Mouse (Mus musculus) heart, adult 2 months (tissue): ENCODE measurements around the gene Tyro3. TPM values are rescaled to one million over a fixed set of nuclear protein-coding genes. Genes with fewer than 3 reads are reported as not detected.
A peak's percentile ranks its signal among the peaks of the same experiment; 100 is the strongest.

Source experiments
- DNase-seq, 2 experiments: peaks; one replicate each; pipeline ENCODE4 v3.0.0; 2021
- H3K27ac ChIP-seq: fragments of 200-600 bp; 2 replicates; pipeline ENCODE4 v1.8.1; 2022
- H3K27me3 ChIP-seq: fragments of 200-500 bp; 2 replicates; pipeline ENCODE4 v1.6.1; 2012; ENCODE audit warnings: mild to moderate bottlenecking, low read length, inconsistent platforms, mixed read lengths; ENCODE audit not compliant: control insufficient read depth, insufficient read depth
- H3K36me3 ChIP-seq: fragments of 200-500 bp; 2 replicates; pipeline ENCODE4 v1.6.1; 2012; ENCODE audit warnings: low read length, inconsistent platforms; ENCODE audit not compliant: control insufficient read depth, insufficient read depth
- H3K4me1 ChIP-seq: fragments of 200-500 bp; 2 replicates; pipeline ENCODE4 v1.6.1; 2011; ENCODE audit warnings: low read length; ENCODE audit not compliant: control insufficient read depth, insufficient read depth
- H3K4me3 ChIP-seq: fragments of 200-600 bp; 2 replicates; pipeline ENCODE4 v1.8.1; 2022
- H3K79me2 ChIP-seq: fragments of 200-500 bp; replicated peaks from 2 replicates; pipeline ENCODE4 v1.6.1; 2012; ENCODE audit warnings: mild to moderate bottlenecking, inconsistent platforms, low read length, moderate library complexity, mixed read lengths; ENCODE audit not compliant: control insufficient read depth, insufficient read depth
- H3K9ac ChIP-seq: fragments of 200-500 bp; 2 replicates; pipeline ENCODE4 v1.6.1; 2012; ENCODE audit warnings: low read depth, mild to moderate bottlenecking, control low read depth, inconsistent platforms, low read length, mixed read lengths
- CTCF ChIP-seq: fragments of 200-600 bp; IDR thresholded peaks from 2 replicates; pipeline ENCODE4 v1.8.1; 2022; ENCODE audit warnings: antibody characterized with exemption, mild to moderate bottlenecking, moderate library complexity
- EP300 ChIP-seq: fragments of 200-500 bp; IDR thresholded peaks from 2 replicates; pipeline ENCODE4 v1.6.1; 2011; ENCODE audit warnings: low read depth, low read length, control low read depth; ENCODE audit not compliant: insufficient read depth
- POLR2A ChIP-seq: fragments of 200-500 bp; IDR thresholded peaks from 2 replicates; pipeline ENCODE4 v1.6.1; 2011; ENCODE audit warnings: mild to moderate bottlenecking, low read depth, low read length, control low read depth; ENCODE audit not compliant: insufficient read depth
- WGBS: fragments of 180-500 bp; shearing (Covaris S2); methylation state at CpG from one replicate; pipeline ENCODE4 v1.1.7; 2018; 5-methylcytosine and 5-hydroxymethylcytosine counted together
- intact Hi-C: fragments of 180-260 bp; cut with DNase I; formaldehyde crosslinking; loops from one replicate; pipeline ENCODE4 v1.15.1; 2025
- polyA plus RNA-seq: library from polyadenylated mRNA; depleted of rRNA; stranded (reverse); fragments of >200 nt; gene quantifications from 2 replicates; pipeline ENCODE4 v1.2.3, GENCODE M21; 2012
- total RNA-seq, 2 experiments: library from RNA; stranded (reverse); gene quantifications; 2 replicates each; pipeline ENCODE4 v1.2.3; 2021

Tyro3 gene
- total and polyA plus RNA-seq, 3 experiments: 1.2 to 1.6 (median 1.5) TPM

DNA sequence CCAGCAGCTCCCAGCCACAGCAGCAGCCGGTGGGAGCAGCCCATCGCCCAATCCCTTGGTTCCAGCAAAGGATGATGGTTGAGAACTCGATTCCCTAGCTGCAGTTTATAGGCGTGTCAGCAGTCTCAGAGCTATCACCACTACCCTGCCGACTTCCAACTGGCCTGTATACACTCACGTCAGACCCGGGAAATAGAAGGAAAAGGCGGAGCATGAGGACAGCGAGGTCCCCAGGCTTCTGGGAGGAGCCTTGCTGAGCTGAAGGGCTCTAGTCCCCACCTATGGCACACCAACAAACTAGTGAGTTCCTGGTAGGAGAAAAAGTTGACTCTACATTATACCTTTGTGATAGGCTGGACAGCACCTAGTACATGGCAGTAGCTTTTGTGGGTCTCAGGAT lies 37.3 kb upstream of the Tyro3 start, which contains the start of gene Ltk:
Gene Ltk (minus strand): TSS at position 181 of the 400 bp plus-strand sequence.
- Histone ChIP-seq H3K27me3 (peaks cover 15% of the 10 kb centered on the region), H3K4me1 (peaks cover 1% of the 10 kb centered on the region; the same call in 1 of the 2 replicates), H3K4me3 (no peak within 1 kb of the TSS), H3K27ac (no peak within 1 kb of the TSS), H3K79me2 (no peaks in the 10 kb centered on the region), H3K9ac (no peak within 1 kb of the TSS), H3K36me3 (no peaks in the 10 kb centered on the region)
- intact Hi-C loops: no loop called here
- no peak for TF ChIP-seq EP300
- no peak for TF ChIP-seq POLR2A
- TF ChIP-seq CTCF: no peak
- 20% methylated on average over 9 of the region's 9 CpGs for WGBS
- no peak for DNase-seq

- no peaks in the 10 kb centered on the region for H3K79me2 ChIP-seq
- H3K9ac ChIP-seq: no peak overlapping the region
- H3K27me3 ChIP-seq: peaks cover 15% of the 10 kb centered on the region
- TF ChIP-seq EP300: no peak
- TF ChIP-seq CTCF: no peak
- TF ChIP-seq POLR2A: no peak
- 44% methylated on average over 1 of the region's 1 CpGs for WGBS
- intact Hi-C loops: no loop called here
- no peak for DNase-seq
- no peak overlapping the region for H3K27ac ChIP-seq
- H3K4me1 ChIP-seq: peaks cover 1% of the 10 kb centered on the region; the same call in 1 of the 2 replicates
- no peaks in the 10 kb centered on the region for H3K36me3 ChIP-seq
- H3K4me3 ChIP-seq: no peak overlapping the region
Observed at GRCm38 (mm10) chr2:119762276-119762675, 35.3 kb upstream of the Tyro3 start.

DNA sequence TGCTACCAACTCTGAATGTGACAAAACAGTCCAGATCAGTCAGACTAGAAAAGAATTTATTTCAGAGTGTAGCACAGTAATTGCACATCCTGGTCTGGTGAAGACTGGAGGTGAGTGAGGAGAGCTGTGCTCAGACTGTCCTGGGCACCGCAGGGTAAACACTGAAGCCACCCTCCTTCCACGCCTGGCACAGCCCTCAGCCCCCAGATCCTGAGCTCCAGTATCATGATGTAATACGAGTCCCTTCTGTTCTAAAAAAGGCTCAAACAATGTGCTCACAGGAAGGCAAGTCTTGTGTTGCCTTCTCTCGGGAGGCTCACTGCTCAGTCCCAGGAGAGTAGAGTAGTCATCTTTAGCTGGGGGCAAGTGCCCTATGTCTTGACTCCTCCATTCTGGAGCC lies 33.6 kb upstream of the Tyro3 start:
- DNase-seq: no peak
- Histone ChIP-seq H3K27me3 (peaks cover 2% of the 10 kb centered on the region; the same call in 1 of the 2 replicates), H3K79me2 (no peaks in the 10 kb centered on the region), H3K36me3 (no peaks in the 10 kb centered on the region), H3K4me1 (no peaks in the 10 kb centered on the region), H3K9ac (no peak overlapping the region), H3K27ac (no peak overlapping the region), H3K4me3 (no peak overlapping the region)
- 66% methylated on average over 4 of the region's 4 CpGs for WGBS
- intact Hi-C loops: no loop called here
- no peak for TF ChIP-seq CTCF
- TF ChIP-seq POLR2A: no peak
- no peak for TF ChIP-seq EP300

- WGBS: 95% methylated on average over 6 of the region's 6 CpGs
- Histone ChIP-seq H3K4me3 (no peak overlapping the region), H3K27ac (no peak overlapping the region), H3K4me1 (no peaks in the 10 kb centered on the region), H3K9ac (no peak overlapping the region), H3K36me3 (no peaks in the 10 kb centered on the region), H3K27me3 (no peaks in the 10 kb centered on the region), H3K79me2 (no peaks in the 10 kb centered on the region)
- no peak for TF ChIP-seq POLR2A
- TF ChIP-seq CTCF: peak; percentile 29
- intact Hi-C loops: no loop called here
- no peak for DNase-seq
Observed at GRCm38 (mm10) chr2:119767246-119767645, 30.3 kb upstream of the Tyro3 start.

DNA sequence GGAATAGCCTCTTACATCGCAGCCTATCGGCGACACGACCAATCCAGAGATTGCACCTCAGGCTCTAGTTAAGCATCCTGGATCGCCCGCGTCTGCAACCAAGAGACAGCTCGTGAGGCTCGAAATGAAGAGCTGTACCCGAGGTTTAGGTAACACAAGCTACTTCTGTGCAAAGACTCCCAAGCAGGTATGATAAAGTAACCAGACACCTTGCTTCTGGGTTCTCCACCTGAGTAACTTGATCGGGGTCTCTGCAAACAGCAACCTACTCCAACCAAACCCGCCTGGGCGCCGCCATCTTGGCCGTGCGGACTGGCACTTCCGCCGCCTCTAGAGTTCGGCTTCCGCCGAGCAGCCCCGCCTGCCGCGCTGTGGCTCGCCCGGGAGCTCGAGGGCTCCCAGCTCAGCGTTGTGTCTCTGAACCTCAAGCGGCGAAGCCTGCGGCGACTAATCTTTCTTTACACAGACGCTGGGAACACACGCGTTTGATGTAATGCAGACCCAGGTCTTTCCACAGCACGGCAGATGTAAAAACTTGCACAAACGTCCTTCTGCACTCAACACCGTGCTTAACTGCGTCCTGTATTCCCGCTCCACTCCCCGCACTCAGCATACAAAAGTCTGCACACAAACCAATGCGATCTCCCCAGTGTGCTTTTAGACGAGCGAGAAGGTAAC lies 10.2 kb upstream of the Tyro3 start, which contains the start of gene Rpap1:
Gene Rpap1 (minus strand): TSS at position 332 of the 678 bp plus-strand sequence.
- Histone ChIP-seq H3K36me3 (no peaks in the 10 kb centered on the region), H3K4me1 (no peaks in the 10 kb centered on the region; the same call in 1 of the 2 replicates), H3K79me2 (no peaks in the 10 kb centered on the region), H3K27me3 (no peaks in the 10 kb centered on the region), H3K4me3 (peak within 1 kb of the TSS; percentile 89), H3K27ac (peak within 1 kb of the TSS; percentile 67), H3K9ac (peak within 1 kb of the TSS; percentile 70)
- intact Hi-C loops: loop anchor here (1.0 to 10.0 kb wide), 4 partner anchors 85 to 227 kb away; no protein-coding TSS in a partner anchor
- TF ChIP-seq EP300 (0 out of 2 replicates have a peak, but pooled peaks have one; percentile 48), POLR2A (peak; percentile 91), CTCF (no peak; the same call in 1 of the 2 replicates)
- DNase-seq: peak; percentile 87
- WGBS: under 1% methylated on average over 44 of the region's 44 CpGs

GRCm38 (mm10) chr2:119789996-119790395 lies 7.5 kb upstream of the Tyro3 start:
- no peak for TF ChIP-seq POLR2A
- TF ChIP-seq CTCF: no peak
- TF ChIP-seq EP300: no peak
- intact Hi-C loops: loop anchor here (5.0 to 10.0 kb wide), 2 partner anchors 118 to 225 kb away; no protein-coding TSS in a partner anchor
- no peak for DNase-seq
- Histone ChIP-seq H3K79me2 (no peaks in the 10 kb centered on the region), H3K36me3 (no peaks in the 10 kb centered on the region), H3K27ac (no peak overlapping the region), H3K27me3 (no peaks in the 10 kb centered on the region), H3K4me1 (no peaks in the 10 kb centered on the region; the same call in 1 of the 2 replicates), H3K4me3 (no peak overlapping the region), H3K9ac (no peak overlapping the region)
- 75% methylated on average over 2 of the region's 2 CpGs for WGBS
